Mouse (Mus musculus) kidney, adult 8-10 months (tissue): Measurements from ENCODE around the gene Nckap5l.
"Not testable (repeated sequence)": the region's sequence is repeated elsewhere in the genome, so short reads cannot be mapped to it uniquely, and the experiment has no call there.

ENCODE experiments used
- DNase-seq, 2 experiments: peaks; one replicate each; pipeline ENCODE4 v3.0.0; 2022

The Nckap5l gene

DNA sequence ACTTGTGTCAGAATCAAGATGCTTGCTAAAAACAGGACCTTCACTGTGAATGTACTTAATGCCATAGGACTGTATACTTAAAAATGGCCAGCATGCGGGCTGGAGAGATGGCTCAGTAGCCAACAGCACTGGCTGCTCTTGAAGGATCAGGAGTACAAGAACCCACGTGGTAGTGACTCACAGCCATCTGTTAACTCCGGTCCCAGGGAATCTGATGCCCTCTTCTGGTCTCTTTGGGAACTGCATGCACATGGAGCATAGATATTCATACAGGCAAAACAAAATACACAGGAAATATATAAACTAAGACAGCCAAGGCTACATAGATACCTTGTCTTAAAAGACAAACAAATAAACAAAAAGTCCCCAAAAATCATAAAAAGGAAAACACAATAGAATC, 11.5 kb upstream of the Nckap5l start:
- peak; percentile 75 to 87 for DNase-seq

DNA sequence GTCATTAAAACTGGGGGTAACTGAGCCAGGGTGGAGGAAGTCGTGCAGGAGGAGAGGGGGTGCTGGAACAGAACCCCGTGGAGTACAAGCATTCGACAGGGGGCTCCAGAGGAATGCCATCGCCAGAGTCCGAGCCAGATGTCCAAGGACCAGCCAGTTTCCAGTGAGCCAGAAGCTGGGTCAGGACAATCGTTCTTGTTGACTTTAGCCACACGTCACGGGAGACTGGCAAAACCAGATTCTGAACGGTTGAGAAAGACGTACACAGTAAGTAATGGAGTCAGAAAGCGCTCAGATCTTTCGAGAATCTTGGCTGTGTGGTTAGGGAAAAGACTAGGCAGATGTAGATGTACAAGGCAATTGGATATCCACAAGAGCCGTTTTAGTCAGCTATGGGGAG, 5.6 kb upstream of the Nckap5l start:
- DNase-seq: no peak

DNA sequence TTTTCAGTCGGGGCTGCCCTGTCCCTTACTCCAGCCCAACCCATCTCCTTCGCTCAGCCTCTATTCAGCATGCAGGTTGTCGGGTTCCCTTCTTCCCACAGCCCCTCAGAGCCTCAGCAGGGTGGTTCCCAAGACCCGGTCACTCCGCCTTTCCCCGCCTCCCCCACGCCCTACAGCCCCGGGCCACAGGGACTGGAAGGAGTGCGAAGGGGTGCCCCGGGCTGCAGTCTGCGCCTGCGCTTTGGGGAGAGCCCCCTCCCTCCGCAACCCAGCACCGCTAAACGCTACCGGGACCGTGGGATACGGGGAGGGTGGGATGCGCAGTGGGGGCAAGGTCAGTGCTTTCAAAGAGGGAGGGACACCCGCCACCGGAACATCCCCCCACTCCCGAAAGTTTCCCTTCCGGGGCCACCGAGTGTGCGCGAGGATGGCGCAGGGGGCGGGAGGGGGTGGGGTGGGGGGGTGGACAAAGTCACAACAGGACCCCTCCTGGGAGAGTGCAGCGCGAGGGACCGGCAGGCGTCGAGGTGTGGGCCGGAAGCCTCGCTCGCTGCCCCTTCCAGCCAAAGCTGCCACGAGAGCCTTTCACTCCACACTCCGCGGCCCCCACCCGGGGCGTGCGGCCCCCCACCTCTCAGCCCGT, 464 bp downstream of the Nckap5l start:
- DNase-seq: peak in 1 of 2 experiments; percentile 32

DNA sequence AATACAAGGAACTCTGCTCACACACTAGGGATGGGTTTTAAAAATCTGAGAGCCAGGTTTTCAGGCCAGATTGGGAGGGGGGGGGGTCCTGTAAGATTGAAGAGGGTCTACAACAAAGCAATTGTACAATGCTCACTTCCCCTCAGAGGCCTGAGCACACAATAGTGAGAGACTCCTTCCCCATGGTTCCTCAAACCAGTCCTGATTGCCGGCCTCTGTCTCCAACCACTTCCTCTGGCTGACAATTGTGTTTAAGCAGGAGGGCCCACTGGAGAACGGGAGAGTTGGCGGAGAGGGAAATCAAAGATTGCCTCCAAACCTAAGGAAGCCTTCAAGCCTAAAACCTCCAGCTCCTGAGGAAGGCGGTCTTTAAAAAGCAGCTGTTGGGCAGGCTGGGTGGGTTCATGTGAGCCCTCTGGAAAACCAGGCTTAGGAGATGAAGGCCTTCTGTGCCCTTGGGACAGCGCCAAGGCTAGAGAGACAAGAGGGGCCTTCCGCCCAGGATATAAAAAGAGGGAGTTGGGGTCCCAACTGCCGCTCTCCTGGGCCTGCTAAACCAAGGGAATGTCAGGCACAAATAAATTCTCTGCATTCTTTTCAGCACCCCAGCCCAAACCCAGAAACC, 1.1 kb downstream of the Nckap5l start:
- no peak for DNase-seq

DNA sequence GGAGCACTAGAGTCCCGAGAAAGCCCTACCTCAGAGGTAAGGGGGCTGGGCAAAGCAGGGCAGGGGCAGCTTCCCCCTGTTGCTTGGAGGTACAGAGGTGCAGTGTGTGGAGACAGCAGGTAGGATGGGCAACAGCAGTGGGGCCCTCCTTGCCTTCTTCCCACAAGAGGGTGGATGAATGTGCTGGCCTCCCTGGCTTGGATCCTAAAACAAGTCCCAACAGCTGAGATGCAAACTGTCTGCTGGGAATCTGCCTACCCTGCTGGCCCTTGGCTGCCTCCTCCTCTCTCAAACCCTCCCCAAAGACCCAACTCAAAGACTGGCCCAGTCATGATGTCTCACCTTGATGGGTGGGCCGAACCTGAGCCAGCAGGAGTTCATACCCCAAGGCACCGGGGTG, 2.1 kb downstream of the Nckap5l start:
- no peak for DNase-seq

DNA sequence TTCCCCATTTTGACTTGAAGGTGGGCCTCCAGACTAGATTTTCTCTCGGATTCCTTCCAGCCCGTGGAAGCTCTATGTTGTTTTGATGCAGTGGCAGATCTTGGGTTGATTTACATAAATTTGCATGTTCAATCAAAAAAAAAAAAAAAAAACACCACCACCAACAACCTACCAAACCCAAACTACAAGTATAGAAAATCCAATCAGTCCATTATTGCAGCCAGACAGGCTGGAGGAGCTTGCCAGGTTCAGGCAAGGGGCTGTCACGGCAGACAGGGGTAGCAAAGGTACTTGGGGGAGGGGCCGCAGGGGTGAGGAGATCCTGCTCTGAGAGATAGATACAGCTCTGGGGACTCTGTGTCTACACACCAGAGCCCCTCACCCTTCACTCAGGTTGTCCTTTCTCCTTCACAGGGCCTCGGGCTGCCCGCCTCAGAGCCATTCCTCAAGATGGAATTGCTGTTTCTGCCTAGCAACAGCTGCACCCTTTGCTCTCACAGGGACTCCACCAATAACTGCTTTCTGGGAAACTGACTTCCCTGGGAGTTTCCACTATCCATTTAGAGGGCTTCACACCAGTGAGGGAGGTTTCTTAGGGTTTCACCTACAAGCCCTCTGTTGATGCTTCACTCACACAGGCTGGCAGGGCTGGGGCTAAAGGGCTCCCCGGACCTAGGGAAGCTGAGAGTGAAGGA, 2.8 kb downstream of the Nckap5l start:
- DNase-seq: no peak

DNA sequence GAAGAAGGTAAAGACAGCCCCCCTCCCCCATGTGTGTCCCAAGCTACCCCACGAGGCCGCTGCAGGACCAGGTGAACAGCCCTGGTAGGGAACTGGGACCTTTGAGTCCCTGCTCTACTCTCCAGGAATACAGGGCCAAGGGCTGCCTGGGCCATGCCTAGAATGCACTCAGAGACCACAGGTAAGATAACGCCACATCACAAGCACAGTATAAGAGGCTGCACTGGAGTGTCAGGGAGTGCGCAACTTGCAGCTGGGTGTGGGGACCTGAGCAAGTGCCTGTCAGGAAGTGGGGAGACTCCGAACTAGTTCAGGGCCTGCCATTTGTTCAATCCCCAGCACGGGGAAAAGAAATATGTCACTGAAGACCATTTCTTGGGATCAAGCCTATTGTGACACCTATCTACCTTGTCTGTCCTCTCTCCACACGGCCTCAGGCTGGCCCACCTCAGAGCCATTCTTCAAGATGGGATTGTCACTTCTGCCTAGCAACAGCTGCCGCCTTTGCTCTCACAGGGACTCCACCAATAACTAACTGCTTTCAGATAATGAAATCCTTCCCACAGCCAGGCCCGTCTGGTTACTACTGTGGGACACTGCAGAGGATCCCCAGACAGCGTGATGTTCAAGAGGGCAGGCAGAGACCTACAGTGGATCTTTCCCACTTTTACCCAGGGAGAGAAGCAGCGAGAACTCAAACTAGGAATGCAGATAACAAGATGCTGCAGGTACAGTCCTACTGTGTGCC, 4.2 kb downstream of the Nckap5l start:
- no peak for DNase-seq

DNA sequence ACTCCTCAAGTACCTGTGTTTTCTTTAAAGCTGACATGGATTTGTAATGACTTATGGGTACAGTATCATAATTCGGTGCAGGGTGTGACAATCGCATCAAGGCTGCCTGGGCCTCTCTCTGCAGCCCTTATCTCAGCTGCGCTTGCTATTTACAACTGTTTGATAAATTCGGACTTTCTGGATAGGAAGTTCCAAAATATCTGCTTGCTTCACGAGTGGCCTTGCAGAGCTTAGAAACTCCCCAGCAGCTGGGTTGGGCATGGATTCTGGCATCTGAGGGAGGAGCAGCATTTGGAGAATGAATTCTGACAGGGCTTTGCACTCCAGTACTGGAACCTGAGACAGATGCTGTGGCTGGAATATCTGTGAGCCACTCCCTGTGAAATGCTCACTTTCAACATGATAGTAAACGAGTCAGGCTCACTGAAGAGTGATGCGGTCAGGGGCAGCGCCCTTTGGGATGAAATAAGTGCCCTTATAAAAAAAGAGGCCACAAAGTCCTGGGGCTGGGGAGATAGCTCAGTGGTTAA, 7.7 kb downstream of the Nckap5l start:
- DNase-seq: no peak

DNA sequence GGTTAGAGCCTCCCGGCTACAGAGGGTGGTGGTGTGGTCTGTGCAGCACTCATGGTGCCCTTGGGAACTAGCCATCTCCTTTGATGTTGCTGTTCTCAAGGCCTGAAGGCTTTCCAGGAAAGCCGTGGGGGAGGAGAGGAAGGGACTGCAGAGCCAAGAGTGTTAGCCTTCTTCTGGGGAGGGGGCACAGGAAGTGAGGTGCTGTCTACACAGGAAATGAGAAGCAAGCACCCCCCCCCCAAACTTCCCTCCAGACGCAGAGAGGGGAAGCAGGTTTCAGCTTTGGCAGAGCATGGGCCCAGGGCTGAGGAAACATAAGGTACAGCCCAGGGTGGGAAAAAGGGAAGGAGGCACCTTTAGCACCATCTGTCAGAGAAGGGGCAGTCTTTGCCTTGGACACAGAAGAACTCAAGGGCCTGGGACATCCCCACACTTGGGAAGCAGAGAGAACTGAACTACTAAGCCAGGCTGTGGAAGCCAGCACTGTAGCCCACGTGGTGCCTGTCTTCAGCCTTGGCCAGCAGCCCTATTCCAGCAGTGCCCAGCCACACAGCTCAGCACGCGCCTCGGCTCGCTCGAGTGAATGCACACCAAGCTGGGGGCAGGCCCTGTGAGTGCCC, 8.3 kb downstream of the Nckap5l start:
- DNase-seq: no peak

DNA sequence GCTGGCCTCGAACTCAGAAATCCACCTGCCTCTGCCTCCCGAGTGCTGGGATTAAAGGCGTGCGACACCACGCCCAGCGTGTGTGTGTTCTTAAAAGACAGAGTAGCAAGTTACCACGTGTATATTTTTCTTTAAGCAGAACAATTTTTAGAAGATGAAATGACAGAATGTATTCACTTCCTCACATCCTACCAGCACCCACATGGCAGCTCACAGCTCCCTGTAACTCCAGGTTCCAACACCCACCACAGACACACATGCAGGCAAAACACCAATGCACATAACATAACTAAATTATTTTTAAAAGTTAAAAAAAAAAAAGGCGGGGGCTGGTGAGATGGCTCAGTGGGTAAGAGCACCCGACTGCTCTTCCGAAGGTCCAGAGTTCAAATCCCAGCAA, 11.4 kb downstream of the Nckap5l start:
- not testable (repeated sequence) for DNase-seq

DNA sequence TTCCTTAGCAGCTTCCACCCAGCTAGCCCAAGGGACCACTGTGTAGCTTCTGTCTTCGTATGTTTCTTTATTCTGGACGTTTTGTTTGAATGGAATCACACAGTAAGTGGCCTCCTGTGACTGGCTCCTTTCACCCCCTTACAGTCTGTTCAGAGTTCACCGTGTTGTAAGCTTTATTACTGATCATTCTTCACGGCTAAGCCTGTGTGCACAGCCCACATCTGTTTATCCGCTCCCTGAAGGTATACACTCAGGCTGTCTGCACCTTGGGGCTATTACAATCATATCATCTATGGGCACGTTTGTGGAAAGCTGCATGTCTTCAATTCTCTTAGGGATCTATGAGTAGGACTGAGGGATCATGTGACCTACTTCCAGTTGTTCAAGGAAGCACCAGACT, 12.0 kb downstream of the Nckap5l start:
- DNase-seq: no peak

DNA sequence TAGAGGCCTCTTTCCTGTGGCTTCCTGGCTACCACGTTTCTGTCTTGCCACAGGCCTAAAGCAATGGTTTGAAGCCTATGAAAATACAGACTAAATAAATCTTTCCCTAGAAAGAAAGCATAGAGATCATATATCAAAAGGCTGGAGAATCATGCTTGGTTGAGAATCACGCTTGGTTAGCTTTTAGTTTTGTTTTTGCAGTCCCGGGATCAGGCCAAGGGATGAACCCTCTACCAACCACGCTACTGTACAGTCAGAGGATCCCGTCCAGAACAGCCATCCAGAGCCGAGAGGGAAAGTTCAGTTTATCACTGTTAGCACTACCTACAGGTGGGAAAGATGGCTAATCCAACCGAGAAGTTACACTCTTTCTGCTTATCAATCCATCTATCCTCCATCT, 15.2 kb downstream of the Nckap5l start:
- DNase-seq: no peak

DNA sequence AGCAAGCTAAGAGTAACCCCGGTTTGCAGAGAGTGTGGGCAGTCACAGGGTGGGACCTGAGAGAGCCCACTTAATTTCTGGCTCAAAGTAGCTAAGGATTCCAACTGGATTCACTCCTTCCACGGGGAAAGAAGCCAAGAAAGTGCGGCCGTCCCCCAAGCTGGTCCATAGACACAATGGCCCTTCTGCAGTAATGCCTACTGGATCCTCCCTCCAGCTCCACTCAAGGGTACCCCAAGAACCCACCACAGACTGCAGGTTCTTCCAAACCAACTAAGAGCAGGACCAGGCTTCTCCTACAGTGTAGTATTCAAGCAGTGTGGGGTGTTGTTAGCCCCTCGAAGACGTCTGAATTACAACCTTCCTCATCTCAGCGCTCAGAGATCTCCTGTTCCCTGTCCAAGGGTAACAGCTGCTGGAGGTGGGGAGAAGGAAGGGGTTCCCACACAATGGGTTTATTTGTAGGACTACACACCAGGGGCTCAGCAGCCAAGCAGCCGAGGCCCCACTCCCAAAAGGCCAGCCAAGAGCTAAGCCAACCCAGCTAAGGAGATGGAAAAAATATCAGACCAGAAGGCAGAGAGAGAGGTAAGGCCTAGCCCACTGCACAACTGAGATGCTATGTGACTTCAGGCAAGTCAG, 16.6 kb downstream of the Nckap5l start:
- DNase-seq: no peak

DNA sequence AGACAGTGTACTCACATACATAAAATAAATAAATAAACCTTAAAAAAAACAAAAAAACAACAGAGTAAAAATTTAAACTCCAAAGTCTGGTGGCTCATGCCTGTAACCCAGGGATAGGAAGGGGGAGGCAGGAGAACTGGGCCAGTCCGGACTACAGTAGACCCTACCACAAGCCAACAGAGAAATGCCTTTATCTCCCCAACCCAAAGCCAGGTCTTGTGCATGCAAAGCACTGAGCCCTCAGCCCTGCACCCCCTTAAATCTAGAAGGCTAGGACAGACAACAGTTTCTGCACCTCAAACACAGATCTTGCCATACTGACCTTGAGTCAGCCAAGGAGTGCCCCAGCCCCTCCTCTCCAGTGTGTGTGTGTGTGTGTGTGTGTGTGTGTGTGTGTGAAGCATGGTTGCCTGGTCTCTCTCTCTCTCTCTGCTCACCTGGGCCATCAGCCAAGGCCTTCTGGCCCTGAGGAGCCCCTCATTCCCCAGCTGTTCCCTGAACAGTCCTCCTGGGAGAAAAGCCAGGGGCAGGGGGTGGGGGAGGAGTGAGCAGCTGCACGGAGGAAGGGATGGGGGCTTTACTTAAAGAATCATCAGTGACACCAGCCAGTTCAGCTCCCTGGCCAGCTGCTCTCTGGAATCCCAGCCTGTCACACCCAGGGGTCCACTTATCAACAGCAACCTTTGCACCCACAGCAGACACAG, 17.3 kb downstream of the Nckap5l start:
- DNase-seq: no peak

DNA sequence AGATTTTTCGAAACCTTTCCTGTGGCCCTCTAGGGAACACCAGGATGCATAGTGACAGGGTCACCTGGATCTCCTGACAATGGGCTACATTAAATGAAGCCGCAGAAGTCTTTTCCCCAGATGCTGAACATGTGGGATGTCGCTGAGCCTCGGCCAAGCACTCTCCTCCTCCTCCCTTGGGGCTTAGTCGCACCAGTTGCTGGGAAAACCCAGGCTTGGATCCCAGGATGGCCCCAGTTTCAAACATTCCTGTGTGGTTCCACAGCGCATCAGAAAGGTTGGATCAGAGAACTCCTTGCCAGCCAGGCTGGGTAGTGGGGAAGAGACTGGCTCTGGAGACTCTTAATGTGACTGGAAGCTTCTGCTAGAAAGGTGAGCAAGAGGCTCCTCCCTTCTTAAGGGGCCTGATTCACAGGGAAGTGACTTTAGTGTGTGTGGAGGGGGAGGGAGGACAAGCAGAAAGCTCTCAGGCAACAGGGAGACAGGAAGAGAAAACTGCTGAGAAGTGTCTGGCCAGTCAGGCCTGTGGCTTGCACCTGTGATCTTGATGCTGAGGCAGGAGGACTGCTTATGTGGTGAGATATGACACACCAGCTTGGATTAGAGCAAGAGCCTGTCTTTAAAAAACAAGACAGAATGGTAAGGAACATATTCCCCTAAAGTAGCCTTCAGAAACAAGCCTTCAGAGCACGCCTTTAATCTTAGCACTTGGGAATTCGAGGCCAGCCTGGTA, 18.4 kb downstream of the Nckap5l start:
- DNase-seq: no peak

DNA sequence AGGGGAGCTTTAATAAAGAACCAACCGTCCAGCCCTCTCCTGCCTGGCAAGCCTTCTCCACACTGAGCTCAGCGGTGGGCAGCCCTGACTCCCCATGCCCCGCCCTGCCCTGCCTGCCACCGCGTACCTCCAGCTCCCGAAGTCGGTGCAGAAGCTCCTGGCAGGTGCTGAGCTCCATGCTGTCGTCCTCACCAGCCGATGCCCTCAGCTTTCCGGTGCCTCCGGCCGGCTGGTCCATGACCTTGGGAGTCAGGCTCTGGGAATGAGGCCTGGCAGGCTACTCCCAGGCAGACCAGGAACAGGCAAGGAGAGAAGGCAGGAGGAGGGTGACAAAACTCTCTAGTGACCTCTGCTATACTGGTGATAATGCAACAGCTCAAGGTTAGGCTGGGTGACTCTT, 23.6 kb downstream of the Nckap5l start:
- no peak for DNase-seq

DNA sequence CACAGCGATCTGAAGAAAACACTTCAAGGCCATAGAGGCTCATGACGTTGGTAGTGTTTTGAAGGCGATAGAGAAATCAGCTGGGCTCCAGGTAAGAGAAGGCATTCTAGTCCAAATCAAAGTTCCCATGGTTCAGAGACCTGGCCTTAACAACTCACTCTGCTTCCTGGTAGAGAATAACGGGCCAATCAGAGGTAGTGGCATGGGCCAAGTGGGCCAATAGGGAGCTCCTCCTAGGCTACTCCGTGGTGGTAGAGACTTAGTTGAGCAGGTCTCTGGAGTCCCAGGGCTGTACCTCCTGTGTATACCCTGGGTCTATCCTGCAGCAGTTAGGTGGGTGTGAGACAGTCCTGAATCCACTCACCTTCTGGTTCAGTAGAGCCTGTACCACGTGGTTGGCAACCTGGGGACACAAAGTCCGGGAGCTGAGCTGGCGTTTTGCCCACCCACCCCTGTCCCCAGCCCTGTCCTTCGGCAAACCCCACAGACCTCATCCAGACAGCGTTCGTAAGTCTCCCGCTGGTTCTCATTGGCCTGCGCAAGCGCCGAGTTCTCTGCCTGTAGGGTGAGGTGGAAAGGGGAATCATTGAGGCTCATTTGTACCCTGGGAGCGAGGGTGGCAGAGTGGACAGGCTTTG, 24.3 kb downstream of the Nckap5l start:
- DNase-seq: no peak

DNA sequence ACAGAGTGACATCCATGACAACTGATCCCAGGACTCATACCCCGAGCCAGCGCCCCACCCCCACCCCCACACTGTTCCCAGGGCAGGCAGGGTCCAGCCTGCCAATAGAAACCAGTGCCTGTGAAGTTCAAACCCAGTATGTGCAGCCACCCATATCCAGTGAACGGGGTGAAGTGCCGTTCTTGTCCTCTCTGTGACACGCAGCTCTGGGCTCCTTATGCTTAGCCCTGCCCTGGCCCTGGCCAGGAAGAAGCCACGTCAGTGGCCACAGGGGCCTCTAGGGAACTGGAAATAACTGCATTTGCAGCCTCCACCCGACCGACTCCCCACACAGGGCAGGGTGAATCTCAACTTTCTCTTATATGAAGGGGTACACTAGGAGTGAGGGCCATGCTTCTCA, 25.6 kb downstream of the Nckap5l start:
- no peak for DNase-seq

DNA sequence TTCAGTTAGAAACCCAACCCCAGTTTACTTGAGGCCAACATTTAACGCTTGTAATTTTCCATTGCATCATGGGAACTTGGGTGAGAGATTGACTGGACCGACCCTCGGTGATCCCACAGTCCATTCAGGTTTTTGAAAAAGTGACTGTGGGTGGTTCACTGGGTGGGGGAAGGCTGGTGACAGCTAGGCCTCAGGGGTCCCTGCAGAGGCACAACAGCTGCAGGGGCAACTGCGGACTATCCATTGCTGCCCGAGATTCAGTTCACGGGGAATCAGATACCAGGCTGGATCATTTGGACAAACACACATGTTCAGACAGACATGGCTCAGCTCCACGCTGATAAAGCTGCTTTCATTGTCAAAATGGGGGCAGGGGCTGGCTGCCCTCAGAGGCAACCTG, 26.0 kb downstream of the Nckap5l start:
- no peak for DNase-seq

DNA sequence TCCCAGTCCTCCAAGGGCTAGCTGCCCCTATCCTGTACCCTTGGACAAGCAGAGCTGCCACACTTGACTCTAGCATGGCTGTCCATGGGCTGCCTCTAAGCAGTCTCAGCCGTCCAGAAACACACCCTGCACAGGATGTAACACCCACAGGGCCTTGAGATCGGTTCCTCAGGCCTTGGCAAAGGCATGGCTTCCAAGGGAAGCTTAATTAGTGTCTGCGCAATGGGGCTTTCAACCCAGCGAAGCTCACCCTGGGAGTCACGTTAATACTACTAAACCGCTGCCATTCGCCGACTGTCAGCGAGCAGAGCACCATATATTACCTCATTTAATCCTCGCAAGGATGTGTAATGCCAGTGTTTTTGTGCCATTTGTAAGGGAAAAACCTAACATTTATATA, 26.5 kb downstream of the Nckap5l start:
- DNase-seq: no peak

DNA sequence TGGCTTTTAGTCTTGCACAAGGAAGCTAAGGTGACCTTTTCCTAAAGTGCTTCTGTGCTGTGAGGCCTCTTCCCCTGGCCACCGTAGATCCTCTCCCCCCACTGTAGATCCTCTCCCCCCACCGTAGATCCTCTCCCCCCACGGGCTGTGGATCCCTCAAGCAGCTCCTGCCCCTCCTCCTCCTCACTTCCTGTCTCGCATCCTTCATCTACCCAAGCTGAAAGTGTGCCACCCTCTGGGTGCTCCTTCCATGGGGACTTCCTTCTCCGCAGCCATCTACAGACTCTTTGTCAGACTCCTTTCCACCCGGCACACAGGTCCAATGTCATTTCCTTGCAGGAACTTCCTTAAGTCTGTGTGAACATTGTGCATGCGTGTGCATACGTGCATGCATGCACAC, 27.2 kb downstream of the Nckap5l start:
- DNase-seq: no peak
